Mouse (Mus musculus) limb, embryonic 13.5 days (tissue): ENCODE data around the gene Rbm15. TPM values are rescaled to one million over a fixed set of nuclear protein-coding genes. Genes with fewer than 3 reads are reported as not detected.

Experiments used
- ATAC-seq: fragments of 200-750 bp; cut with Nextera tagmentation; 2 replicates; pipeline ENCODE4 v1.8.0; 2017; ENCODE audit warnings: low read depth, moderate number of reproducible peaks, moderate TSS enrichment; ENCODE audit not compliant: low FRiP score
- H3K27ac ChIP-seq: fragments of 300-500 bp; sonication (generic); 2 replicates; pipeline ENCODE4 v1.5.1; 2015; ENCODE audit warnings: inconsistent platforms, mild to moderate bottlenecking, moderate library complexity
- H3K27me3 ChIP-seq: fragments of 300-500 bp; sonication (generic); 2 replicates; pipeline ENCODE4 v1.6.1; 2015; ENCODE audit warnings: mild to moderate bottlenecking, inconsistent platforms
- H3K36me3 ChIP-seq: fragments of 300-500 bp; sonication (generic); 2 replicates; pipeline ENCODE4 v1.6.1; 2015; ENCODE audit warnings: inconsistent platforms, mild to moderate bottlenecking, moderate library complexity
- H3K4me1 ChIP-seq: fragments of 300-500 bp; sonication (generic); 2 replicates; pipeline ENCODE4 v1.6.1; 2015; ENCODE audit warnings: inconsistent platforms
- H3K4me2 ChIP-seq: fragments of 300-500 bp; sonication (generic); replicated peaks from 2 replicates; pipeline ENCODE4 v1.6.1; 2015; ENCODE audit warnings: inconsistent platforms, mild to moderate bottlenecking, moderate library complexity
- H3K4me3 ChIP-seq: fragments of 300-500 bp; sonication (generic); 2 replicates; pipeline ENCODE4 v1.5.1; 2015; ENCODE audit warnings: moderate library complexity, mild to moderate bottlenecking, inconsistent platforms
- H3K9ac ChIP-seq: fragments of 300-500 bp; sonication (generic); 2 replicates; pipeline ENCODE4 v1.6.1; 2015; ENCODE audit warnings: mild to moderate bottlenecking, inconsistent platforms
- H3K9me3 ChIP-seq: fragments of 300-500 bp; sonication (generic); 2 replicates; pipeline ENCODE4 v1.6.1; 2016; ENCODE audit warnings: inconsistent platforms
- WGBS: fragments of 180-500 bp; shearing (Covaris S2); methylation state at CpG from one replicate; pipeline ENCODE4 v1.1.7; 2015; 5-methylcytosine and 5-hydroxymethylcytosine counted together
- polyA plus RNA-seq: library from polyadenylated mRNA; unstranded; fragments of >200 nt; fragmentation: Nextera tagmentation; extraction: Ambion mirVana; gene quantifications from 2 replicates; pipeline ENCODE4 v1.2.1, GENCODE M21; 2015

Rbm15 gene
- polyA plus RNA-seq, 1 experiment from 2014 or later = 16.8 TPM

GRCm38 (mm10) chr3:107355618-107356260, 22.3 kb upstream of the Rbm15 start:
- H3K27me3 ChIP-seq = peaks cover 17% of the 10 kb centered on the region
- H3K4me3 ChIP-seq = no peak overlapping the region
- H3K27ac ChIP-seq = no peak overlapping the region
- H3K9me3 ChIP-seq = no peaks in the 10 kb centered on the region
- H3K9ac ChIP-seq = no peak overlapping the region
- no peaks in the 10 kb centered on the region for H3K36me3 ChIP-seq
- 88% methylated on average over 6 of the region's 6 CpGs for WGBS
- ATAC-seq = no peak
- no peak overlapping the region for H3K4me2 ChIP-seq
- peaks cover 13% of the 10 kb centered on the region for H3K4me1 ChIP-seq

GRCm38 (mm10) chr3:107351706-107352105, 18.2 kb upstream of the Rbm15 start:
- no peak overlapping the region for H3K9ac ChIP-seq
- H3K27me3 ChIP-seq = peaks cover 24% of the 10 kb centered on the region
- no peak overlapping the region for H3K4me2 ChIP-seq
- no peak overlapping the region for H3K4me3 ChIP-seq
- WGBS = 36% methylated on average over 3 of the region's 3 CpGs
- no peak overlapping the region for H3K27ac ChIP-seq
- H3K4me1 ChIP-seq = no peaks in the 10 kb centered on the region
- ATAC-seq = no peak
- H3K36me3 ChIP-seq = no peaks in the 10 kb centered on the region
- no peaks in the 10 kb centered on the region for H3K9me3 ChIP-seq

GRCm38 (mm10) chr3:107349006-107349405, 15.5 kb upstream of the Rbm15 start:
- no peak for ATAC-seq
- Histone ChIP-seq H3K4me1 (peaks cover 5% of the 10 kb centered on the region; the same call in 1 of the 2 replicates), H3K9me3 (no peaks in the 10 kb centered on the region), H3K27me3 (peaks cover 17% of the 10 kb centered on the region; the same call in 1 of the 2 replicates), H3K36me3 (no peaks in the 10 kb centered on the region), H3K4me3 (no peak overlapping the region), H3K27ac (no peak overlapping the region), H3K9ac (no peak overlapping the region), H3K4me2 (no peak overlapping the region)
- WGBS = 84% methylated on average over 3 of the region's 3 CpGs

GRCm38 (mm10) chr3:107345033-107345725, 11.7 kb upstream of the Rbm15 start:
- Histone ChIP-seq H3K9me3 (no peaks in the 10 kb centered on the region), H3K4me2 (no peak overlapping the region), H3K27me3 (peaks cover 10% of the 10 kb centered on the region; the same call in 1 of the 2 replicates), H3K4me3 (no peak overlapping the region), H3K36me3 (no peaks in the 10 kb centered on the region), H3K9ac (no peak overlapping the region), H3K4me1 (peaks cover 5% of the 10 kb centered on the region; the same call in 1 of the 2 replicates), H3K27ac (no peak overlapping the region)
- ATAC-seq = no peak
- 9% methylated on average over 3 of the region's 3 CpGs for WGBS

GRCm38 (mm10) chr3:107343971-107344370, 10.5 kb upstream of the Rbm15 start:
- Histone ChIP-seq H3K9ac (no peak overlapping the region), H3K4me1 (peaks cover 5% of the 10 kb centered on the region; the same call in 1 of the 2 replicates), H3K27me3 (peaks cover 6% of the 10 kb centered on the region; the same call in 1 of the 2 replicates), H3K27ac (no peak overlapping the region), H3K36me3 (no peaks in the 10 kb centered on the region), H3K4me2 (no peak overlapping the region), H3K9me3 (no peaks in the 10 kb centered on the region), H3K4me3 (no peak overlapping the region)
- ATAC-seq = no peak
- 37% methylated on average over 3 of the region's 3 CpGs for WGBS

GRCm38 (mm10) chr3:107334202-107334934, 895 bp upstream of the Rbm15 start:
- peak overlapping the region; percentile 95 for H3K27ac ChIP-seq
- ATAC-seq = no peak
- WGBS = 9% methylated on average over 12 of the region's 12 CpGs
- H3K9me3 ChIP-seq = no peaks in the 10 kb centered on the region
- H3K27me3 ChIP-seq = no peaks in the 10 kb centered on the region
- peaks cover 16% of the 10 kb centered on the region for H3K36me3 ChIP-seq
- peaks cover 29% of the 10 kb centered on the region for H3K4me1 ChIP-seq
- H3K9ac ChIP-seq = peak overlapping the region; percentile 92
- peak overlapping the region; percentile 93 for H3K4me3 ChIP-seq
- H3K4me2 ChIP-seq = peak overlapping the region; percentile 82

GRCm38 (mm10) chr3:107332960-107333380, 503 bp downstream of the Rbm15 start:
- Histone ChIP-seq H3K9me3 (no peaks in the 10 kb centered on the region), H3K4me3 (peak overlapping the region; percentile 93), H3K27ac (peak overlapping the region; percentile 95), H3K4me1 (peaks cover 35% of the 10 kb centered on the region), H3K9ac (peak overlapping the region; percentile 92), H3K27me3 (no peaks in the 10 kb centered on the region), H3K36me3 (peaks cover 17% of the 10 kb centered on the region), H3K4me2 (peak overlapping the region; percentile 34; the same call in 1 of the 2 replicates)
- WGBS = under 1% methylated on average over 37 of the region's 37 CpGs
- ATAC-seq = peak; percentile 96

- under 1% methylated on average over 75 of the region's 75 CpGs for WGBS
- H3K36me3 ChIP-seq = peaks cover 19% of the 10 kb centered on the region
- ATAC-seq = no peak
Observed at GRCm38 (mm10) chr3:107332127-107332959, 1.1 kb downstream of the Rbm15 start.

GRCm38 (mm10) chr3:107331746-107332126, 1.7 kb downstream of the Rbm15 start:
- 24% methylated on average over 17 of the region's 17 CpGs for WGBS
- Histone ChIP-seq H3K27ac (no peak overlapping the region; the same call in 1 of the 2 replicates), H3K4me3 (peak overlapping the region; percentile 93), H3K9ac (peak overlapping the region; percentile 91), H3K4me2 (peak overlapping the region; percentile 98), H3K36me3 (peaks cover 19% of the 10 kb centered on the region), H3K4me1 (peaks cover 39% of the 10 kb centered on the region), H3K27me3 (no peaks in the 10 kb centered on the region), H3K9me3 (no peaks in the 10 kb centered on the region)
- ATAC-seq = no peak

More at GRCm38 (mm10) chr3:107332127-107332959, 1.1 kb downstream of the Rbm15 start:
- H3K4me1 ChIP-seq = peaks cover 39% of the 10 kb centered on the region
- H3K27me3 ChIP-seq = no peaks in the 10 kb centered on the region
- H3K9ac ChIP-seq = peak overlapping the region; percentile 91
- peak overlapping the region; percentile 92 for H3K27ac ChIP-seq
- peak overlapping the region; percentile 93 for H3K4me3 ChIP-seq
- H3K4me2 ChIP-seq = peak overlapping the region; percentile 98
- no peaks in the 10 kb centered on the region for H3K9me3 ChIP-seq

GRCm38 (mm10) chr3:107330503-107331424, 2.7 kb downstream of the Rbm15 start:
- WGBS = 65% methylated on average over 28 of the region's 28 CpGs

More at GRCm38 (mm10) chr3:107330503-107331424, 2.7 kb downstream of the Rbm15 start:
- no peaks in the 10 kb centered on the region for H3K27me3 ChIP-seq
- no peaks in the 10 kb centered on the region for H3K9me3 ChIP-seq
- peaks cover 21% of the 10 kb centered on the region for H3K36me3 ChIP-seq
- H3K9ac ChIP-seq = peak overlapping the region; percentile 91
- no peak overlapping the region for H3K27ac ChIP-seq
- H3K4me3 ChIP-seq = peak overlapping the region; percentile 93
- peak overlapping the region; percentile 98 for H3K4me2 ChIP-seq
- ATAC-seq = no peak
- peaks cover 41% of the 10 kb centered on the region for H3K4me1 ChIP-seq
